Mouse (Mus musculus): ENCODE measurements around the gene 4930558C23Rik. TPM values are rescaled to one million over a fixed set of nuclear protein-coding genes. Genes with fewer than 3 reads are reported as not detected.

Gene 4930558C23Rik
- not detected for polyA plus RNA-seq (2015; fragmentation: Illumina TruSeq; extraction: RNeasy Lipid Tissue Mini Kit (QIAGEN cat#74804); ENCODE audit: insufficient read depth, low read depth, low replicate concordance)

DNA sequence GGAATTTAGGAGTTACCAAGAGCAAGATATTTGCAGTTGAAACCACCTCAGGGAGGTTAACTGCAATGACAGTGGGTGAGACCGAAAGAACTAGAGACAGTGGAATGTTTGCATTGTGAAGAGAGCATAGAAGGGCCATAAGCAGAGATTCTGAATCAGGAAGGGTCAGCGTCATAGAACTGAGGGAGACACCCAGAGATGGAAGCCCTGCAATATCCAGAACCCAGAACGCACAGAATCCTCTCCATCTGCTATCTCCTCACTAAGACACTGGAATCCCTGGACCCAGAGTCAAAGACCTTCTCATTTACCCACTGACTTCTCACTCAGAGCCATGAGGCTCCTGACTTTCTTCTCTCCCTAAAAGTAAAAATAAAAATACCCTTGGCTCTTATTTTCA lies at the start of gene 4930558C23Rik:
Gene 4930558C23Rik, minus strand, starts transcription at position 101 of the 400 bp plus-strand sequence.

DNA sequence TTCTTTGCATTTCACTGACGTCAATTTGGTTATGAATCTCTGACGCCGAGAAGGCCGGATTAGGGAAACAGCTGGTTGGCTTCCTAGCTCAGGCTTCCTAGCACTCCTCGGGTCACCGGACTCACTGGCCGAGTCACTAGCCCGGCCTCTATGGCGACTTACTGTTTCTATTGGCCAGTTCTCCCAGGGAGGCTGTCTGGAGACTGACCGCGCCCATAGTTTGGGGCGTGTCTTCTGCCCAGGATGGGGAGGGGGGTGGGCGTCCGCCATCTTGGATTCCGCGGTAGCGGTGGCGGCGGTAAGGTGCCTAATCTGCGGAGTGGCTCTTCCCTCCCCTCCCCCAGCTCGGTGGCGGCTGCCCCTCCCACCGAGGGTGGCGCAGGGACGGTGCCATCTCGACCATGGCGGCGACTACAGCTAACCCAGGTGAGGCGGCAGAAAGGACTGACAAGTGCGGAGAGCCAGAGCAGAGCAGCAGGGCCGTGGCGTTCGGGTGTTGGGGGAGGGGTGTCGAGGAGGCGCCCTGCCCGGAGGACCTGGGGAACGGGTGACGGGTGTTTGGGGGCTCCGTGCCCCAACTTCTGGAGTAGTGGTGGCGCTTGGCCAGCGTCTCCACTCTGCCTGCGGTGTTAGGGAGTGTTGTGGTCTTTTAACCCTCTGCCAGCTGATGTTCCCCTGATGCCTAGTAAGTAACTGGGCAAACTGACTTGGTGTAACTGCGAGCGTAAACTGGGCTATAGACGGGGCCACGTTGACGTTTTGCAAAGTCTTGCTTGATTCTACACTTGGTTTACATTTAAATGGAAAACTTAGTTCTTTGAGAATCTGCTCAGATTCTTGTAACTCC lies 31.7 kb upstream of the 4930558C23Rik start, which contains the start of gene Arnt:
Gene Arnt, plus strand, starts transcription at position 253 of the 847 bp plus-strand sequence.

DNA sequence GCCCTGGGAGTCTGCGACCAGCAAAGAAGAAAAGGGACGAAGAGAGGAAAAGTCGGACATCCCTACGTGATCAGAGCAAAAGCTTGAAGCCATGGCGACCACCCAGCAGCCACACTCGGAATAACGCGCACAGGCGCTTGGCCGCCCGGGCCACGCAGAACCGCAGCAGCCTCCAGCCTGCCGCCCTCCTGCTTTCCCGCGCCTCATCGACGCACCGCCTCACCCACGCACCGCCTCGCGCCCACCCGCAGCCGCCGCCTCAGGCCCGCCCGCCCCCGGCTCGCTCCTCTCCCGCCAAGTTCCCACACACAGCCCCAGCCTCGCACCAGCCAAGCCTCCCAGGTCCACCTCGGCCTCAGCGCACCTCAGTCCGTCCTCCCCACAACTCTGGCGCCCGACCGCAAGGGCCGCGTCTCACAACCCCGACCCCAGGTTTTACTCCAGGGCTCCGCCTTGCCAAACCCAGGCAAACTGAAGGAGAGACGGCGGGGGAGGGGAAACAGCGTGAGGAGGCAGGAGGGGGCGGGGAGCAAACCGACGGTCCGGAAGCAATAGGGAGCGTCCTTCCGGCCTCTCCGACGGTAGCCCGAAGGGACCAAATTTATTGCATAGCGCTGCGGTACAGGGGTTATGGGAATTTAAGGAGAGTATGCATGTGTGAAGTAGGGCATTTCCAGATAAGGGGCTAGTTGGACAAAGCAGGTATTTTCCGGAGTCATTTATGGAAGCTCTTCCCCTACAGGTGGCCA lies 45.8 kb downstream of the 4930558C23Rik start, which contains the start of gene Setdb1:
Gene Setdb1, minus strand, starts transcription at position 502 of the 749 bp plus-strand sequence.

Other genes starting within 250 kb of the 4930558C23Rik start
- 4.6 TPM for gene Sema6c, start 242.4 kb downstream of the 4930558C23Rik start, polyA plus RNA-seq (2015; fragmentation: Illumina TruSeq; extraction: RNeasy Lipid Tissue Mini Kit (QIAGEN cat#74804); ENCODE audit: insufficient read depth, low read depth, low replicate concordance)
- 5.2 TPM for gene Gabpb2, start 184.9 kb downstream of the 4930558C23Rik start, polyA plus RNA-seq (2015; fragmentation: Illumina TruSeq; extraction: RNeasy Lipid Tissue Mini Kit (QIAGEN cat#74804); ENCODE audit: insufficient read depth, low read depth, low replicate concordance)
- gene Cdc42se1, start 174.1 kb downstream of the 4930558C23Rik start, polyA plus RNA-seq (2015; fragmentation: Illumina TruSeq; extraction: RNeasy Lipid Tissue Mini Kit (QIAGEN cat#74804); ENCODE audit: insufficient read depth, low read depth, low replicate concordance) = 15.7 TPM
- gene Mllt11, start 170.7 kb downstream of the 4930558C23Rik start, polyA plus RNA-seq (2015; fragmentation: Illumina TruSeq; extraction: RNeasy Lipid Tissue Mini Kit (QIAGEN cat#74804); ENCODE audit: insufficient read depth, low read depth, low replicate concordance) = 5.8 TPM
- not detected for gene Gm128, start 161.2 kb downstream of the 4930558C23Rik start, polyA plus RNA-seq (2015; fragmentation: Illumina TruSeq; extraction: RNeasy Lipid Tissue Mini Kit (QIAGEN cat#74804); ENCODE audit: insufficient read depth, low read depth, low replicate concordance)
- not detected for gene Bnipl, start 151.6 kb downstream of the 4930558C23Rik start, polyA plus RNA-seq (2015; fragmentation: Illumina TruSeq; extraction: RNeasy Lipid Tissue Mini Kit (QIAGEN cat#74804); ENCODE audit: insufficient read depth, low read depth, low replicate concordance)
- gene Mindy1, start 121.5 kb downstream of the 4930558C23Rik start, polyA plus RNA-seq (2015; fragmentation: Illumina TruSeq; extraction: RNeasy Lipid Tissue Mini Kit (QIAGEN cat#74804); ENCODE audit: insufficient read depth, low read depth, low replicate concordance) = 27.6 TPM
- gene Prune1, start 120.8 kb downstream of the 4930558C23Rik start, polyA plus RNA-seq (2015; fragmentation: Illumina TruSeq; extraction: RNeasy Lipid Tissue Mini Kit (QIAGEN cat#74804); ENCODE audit: insufficient read depth, low read depth, low replicate concordance) = 2.3 TPM
- gene Anxa9, start 95.7 kb downstream of the 4930558C23Rik start, polyA plus RNA-seq (2015; fragmentation: Illumina TruSeq; extraction: RNeasy Lipid Tissue Mini Kit (QIAGEN cat#74804); ENCODE audit: insufficient read depth, low read depth, low replicate concordance) = 2.8 TPM
- gene Cers2, start 88.0 kb downstream of the 4930558C23Rik start, polyA plus RNA-seq (2015; fragmentation: Illumina TruSeq; extraction: RNeasy Lipid Tissue Mini Kit (QIAGEN cat#74804); ENCODE audit: insufficient read depth, low read depth, low replicate concordance) = 33.2 TPM
- gene Setdb1, start 45.6 kb downstream of the 4930558C23Rik start, polyA plus RNA-seq (2015; fragmentation: Illumina TruSeq; extraction: RNeasy Lipid Tissue Mini Kit (QIAGEN cat#74804); ENCODE audit: insufficient read depth, low read depth, low replicate concordance) = 10.3 TPM
- gene Arnt, start 31.5 kb upstream of the 4930558C23Rik start, polyA plus RNA-seq (2015; fragmentation: Illumina TruSeq; extraction: RNeasy Lipid Tissue Mini Kit (QIAGEN cat#74804); ENCODE audit: insufficient read depth, low read depth, low replicate concordance) = 9.4 TPM
- 3.1 TPM for gene Ctsk, start 96.4 kb upstream of the 4930558C23Rik start, polyA plus RNA-seq (2015; fragmentation: Illumina TruSeq; extraction: RNeasy Lipid Tissue Mini Kit (QIAGEN cat#74804); ENCODE audit: insufficient read depth, low read depth, low replicate concordance)
- gene Ctss, start 123.9 kb upstream of the 4930558C23Rik start, polyA plus RNA-seq (2015; fragmentation: Illumina TruSeq; extraction: RNeasy Lipid Tissue Mini Kit (QIAGEN cat#74804); ENCODE audit: insufficient read depth, low read depth, low replicate concordance) = 14.4 TPM
- not detected for gene Hormad1, start 156.8 kb upstream of the 4930558C23Rik start, polyA plus RNA-seq (2015; fragmentation: Illumina TruSeq; extraction: RNeasy Lipid Tissue Mini Kit (QIAGEN cat#74804); ENCODE audit: insufficient read depth, low read depth, low replicate concordance)
- 10.5 TPM for gene Golph3l, start 186.1 kb upstream of the 4930558C23Rik start, polyA plus RNA-seq (2015; fragmentation: Illumina TruSeq; extraction: RNeasy Lipid Tissue Mini Kit (QIAGEN cat#74804); ENCODE audit: insufficient read depth, low read depth, low replicate concordance)
- 17.8 TPM for gene Ensa, start 222.2 kb upstream of the 4930558C23Rik start, polyA plus RNA-seq (2015; fragmentation: Illumina TruSeq; extraction: RNeasy Lipid Tissue Mini Kit (QIAGEN cat#74804); ENCODE audit: insufficient read depth, low read depth, low replicate concordance)

Measured in pancreas, adult 10 weeks (tissue).